Mouse (Mus musculus) right cerebral cortex, postnatal 4 days (tissue): ENCODE measurements around the gene Hdgfl3.

Experiments
- DNase-seq: peaks from one replicate; pipeline ENCODE4 v3.0.0-alpha.2; 2022

Gene Hdgfl3

DNA sequence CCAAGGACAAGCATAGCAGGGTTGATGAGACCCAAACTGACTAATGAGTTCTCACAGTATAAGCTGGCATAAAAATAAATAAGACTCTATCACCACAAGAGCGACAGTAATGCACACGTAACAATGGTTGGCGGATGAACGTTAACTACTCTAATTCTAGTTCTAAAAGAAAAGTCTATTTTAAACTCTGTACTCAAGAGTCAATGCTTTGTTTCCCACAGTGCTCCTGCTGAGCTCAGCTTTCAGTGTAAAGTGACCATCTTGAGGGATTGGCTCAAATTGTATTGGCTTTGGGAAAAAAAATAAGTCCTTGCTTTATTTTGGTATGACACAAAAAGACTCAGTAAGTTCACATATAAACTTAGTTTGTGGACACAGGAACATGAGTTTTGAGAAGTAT is 49.1 kb downstream of the Hdgfl3 start:
- DNase-seq: no peak

DNA sequence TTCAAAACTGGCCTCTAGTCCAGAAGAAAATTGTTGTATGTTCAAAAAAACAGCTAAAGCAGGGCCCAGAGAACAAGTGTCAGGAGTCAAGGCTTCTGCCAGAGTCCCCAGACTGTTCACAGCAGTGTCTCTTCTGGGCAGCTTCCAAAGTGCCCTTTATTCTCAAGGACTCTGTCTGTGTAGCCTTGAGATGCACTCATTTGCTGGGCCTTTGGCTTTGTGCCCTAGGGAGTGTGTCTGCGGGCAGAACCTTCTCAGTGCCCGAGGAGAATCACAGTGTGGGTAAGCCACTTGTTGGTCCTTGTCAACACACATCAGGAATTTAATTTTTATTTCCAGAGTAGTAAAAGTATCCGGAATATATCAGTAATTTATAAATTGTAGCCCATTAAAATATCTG is 52.7 kb downstream of the Hdgfl3 start:
- no peak for DNase-seq

DNA sequence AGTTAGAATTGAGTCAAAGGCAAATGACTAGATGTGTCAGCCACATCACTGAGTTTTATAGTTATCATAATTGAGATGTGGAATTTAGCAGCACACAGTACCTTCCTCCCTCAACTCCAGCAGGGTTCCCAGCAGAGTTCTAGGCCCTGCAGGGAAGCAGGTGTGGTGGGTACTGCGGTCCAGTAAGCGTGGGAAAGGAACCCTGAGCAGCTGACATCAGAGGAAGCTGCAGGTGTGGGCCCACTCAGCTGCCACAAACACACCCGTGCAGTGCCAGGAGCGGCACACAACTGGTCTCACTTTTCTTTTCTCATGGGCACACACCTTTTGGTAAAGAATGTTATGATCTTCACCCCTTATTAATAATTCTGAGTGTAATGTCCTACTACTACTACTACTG is 53.5 kb downstream of the Hdgfl3 start:
- no peak for DNase-seq

DNA sequence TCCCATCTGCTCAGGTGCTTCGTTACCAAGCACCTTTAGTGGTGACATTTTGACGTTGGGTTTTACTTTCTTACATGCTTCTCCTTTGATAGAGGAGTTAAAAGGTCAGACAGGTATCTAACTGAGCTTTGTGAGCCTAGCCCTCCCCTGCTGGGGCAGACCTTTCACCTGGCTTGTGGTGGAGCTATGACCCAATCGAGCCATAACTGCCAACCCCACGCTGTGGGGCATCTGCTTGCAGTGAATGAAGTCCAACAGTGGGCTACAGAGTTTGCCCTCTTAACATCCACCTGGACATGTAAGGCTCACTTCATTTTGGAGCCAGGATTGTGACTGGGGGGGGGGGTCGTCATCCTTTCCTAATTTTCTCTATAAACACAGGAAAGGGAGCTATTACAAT is 54.0 kb downstream of the Hdgfl3 start:
- no peak for DNase-seq

DNA sequence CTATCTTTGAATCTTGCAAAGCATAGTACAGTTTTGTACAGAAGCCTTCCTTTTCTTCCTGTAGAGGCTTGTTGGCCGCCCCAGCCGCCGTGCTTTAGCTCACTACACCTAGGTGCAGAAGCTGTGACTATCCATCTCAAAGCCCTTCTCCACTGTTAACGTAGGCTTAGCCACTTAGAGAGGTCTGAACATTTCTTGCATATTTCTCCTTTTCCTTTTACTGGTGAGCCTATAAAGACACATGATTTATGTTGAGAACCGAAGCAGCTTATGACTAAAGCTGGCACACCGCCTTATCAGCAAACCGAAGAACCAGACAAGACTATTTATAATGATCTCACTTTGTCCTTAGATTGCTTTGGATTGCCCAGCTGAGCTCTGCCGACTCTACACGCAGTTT is 58.9 kb downstream of the Hdgfl3 start:
- DNase-seq: no peak

DNA sequence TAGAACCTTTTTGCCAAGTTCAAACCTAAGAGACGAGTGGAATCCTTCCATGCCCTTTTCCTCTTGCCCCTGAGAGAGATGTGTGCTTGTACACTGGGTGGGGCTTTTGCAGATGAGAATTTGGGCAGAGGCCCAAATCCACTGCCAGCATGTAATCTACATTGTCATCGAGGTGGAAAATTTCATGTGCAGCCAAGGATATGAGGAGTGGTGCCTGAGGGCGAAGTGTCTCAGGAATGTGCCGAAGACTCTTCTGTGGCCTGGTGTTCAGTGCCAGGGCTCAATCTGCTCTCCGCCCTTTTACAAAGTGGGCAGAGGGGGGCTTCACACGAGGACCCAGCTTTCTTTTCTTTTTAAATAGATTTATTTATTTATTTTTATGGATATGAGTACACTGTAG is 59.6 kb downstream of the Hdgfl3 start:
- DNase-seq: no peak

DNA sequence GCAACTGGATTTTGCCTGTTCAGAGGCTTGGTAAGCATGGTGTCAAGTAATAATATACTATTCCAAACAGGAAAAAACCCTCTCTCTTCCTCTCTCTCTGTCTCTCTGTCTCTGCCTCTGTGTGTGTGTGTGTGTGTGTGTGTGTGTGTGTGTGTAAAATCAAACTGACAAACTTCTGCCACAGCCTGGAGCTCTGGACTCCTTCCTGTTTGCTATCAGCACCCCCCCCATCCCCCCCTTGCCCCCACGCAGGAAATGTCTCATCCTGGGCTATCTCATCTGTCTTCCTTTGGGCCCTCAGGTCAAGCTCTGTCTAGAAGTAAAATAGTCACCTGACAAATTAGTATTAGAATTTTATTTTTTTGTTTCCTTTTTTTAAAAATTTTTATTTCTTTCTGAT is 60.5 kb downstream of the Hdgfl3 start:
- DNase-seq: no peak

DNA sequence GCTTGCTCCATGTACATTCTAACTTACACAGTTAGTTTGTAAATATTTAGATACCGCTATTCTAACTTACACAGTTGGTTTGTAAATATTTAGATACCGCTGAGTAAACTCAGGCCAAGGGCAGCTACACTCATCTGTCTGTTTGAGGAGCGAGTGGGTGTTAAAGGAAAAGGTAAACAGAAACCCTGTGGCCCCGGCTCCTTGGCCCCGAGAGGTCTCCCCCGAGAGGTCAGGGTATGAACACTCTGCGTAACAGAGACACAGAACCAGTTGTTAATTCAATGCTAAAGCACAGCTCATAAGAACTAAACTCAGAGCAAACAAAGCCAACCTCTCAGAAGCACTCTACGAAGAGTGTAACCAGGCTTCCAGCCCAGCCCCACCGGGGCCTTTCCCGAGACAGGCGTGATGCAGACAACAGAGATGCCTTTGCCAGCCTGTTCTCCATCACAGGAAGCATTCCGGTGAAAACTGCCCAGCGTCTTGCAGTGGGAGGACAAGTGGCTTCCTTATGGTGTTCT is 61.7 kb downstream of the Hdgfl3 start:
- no peak for DNase-seq

DNA sequence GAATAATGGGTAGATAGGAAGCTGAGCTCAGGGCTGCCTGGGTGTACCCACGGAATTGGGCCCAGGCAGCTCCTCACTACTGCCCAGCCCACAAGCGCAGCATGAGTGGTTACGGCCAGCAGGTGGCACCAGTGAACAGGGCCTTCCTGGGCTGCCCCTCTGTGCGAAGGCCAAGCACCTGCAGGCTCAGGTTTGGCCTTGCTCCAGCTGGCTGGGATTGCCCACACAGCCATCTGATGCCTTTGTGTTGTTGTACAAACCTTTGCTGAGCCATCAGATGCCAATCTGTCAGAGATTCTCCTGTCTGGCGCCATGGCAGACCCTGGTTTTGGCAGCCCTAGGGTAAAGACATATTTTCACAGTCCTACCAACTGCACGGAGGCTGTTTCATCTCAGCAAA is 66.1 kb downstream of the Hdgfl3 start:
- peak; percentile 74 for DNase-seq

DNA sequence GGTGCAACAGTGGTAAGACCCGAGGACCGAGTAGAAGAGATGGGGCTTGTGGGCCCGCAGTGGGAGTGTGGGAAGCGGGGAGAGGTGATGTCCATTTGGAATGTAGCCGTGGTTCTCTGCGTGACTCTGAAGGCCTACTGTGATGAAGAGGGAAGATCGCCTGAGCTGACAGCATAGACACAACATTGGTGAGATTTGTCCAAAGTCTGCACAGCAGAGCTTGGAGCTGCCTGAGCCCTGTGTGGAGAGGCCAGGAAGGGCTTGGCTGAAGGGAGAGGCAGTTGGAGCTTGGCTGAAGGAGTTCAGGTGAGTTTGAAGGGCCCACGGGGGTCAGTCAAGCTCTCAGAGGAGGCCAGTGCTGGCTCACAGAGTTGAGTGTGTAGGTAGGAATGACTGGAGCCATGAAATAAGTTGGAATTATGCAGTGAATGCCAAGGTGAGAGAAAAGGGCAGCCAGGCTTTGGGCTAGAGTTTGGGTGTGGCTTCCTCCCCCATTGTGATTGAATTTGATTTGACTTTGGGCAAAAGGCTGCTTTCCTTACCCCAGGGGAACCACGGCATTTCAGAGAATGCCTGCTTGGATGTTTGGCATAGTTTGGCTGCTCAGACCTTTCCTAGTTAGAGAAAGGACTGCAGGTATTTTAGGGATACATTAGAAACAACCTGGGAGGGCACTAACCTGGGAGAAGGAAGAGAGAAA is 66.9 kb downstream of the Hdgfl3 start:
- DNase-seq: no peak

DNA sequence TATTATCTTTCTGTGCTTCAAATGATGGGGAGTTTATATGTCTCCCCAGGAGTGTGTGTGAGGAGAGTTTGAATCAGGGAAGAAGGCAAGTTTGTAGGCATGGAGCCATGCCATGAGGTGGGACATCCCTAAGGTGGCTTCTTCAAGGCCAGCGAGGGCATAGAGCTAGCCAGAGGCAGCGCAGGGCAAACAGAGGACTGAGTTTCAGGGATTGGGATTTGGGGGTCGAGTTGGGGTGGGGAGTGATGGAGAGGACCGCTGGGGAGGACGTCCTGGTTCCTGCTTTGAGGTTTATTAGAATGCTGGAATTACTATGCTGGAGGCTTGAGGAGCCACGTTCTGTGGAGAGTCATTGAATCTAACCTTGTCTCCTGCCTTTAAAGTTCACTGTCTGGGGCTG is 68.3 kb downstream of the Hdgfl3 start:
- no peak for DNase-seq

DNA sequence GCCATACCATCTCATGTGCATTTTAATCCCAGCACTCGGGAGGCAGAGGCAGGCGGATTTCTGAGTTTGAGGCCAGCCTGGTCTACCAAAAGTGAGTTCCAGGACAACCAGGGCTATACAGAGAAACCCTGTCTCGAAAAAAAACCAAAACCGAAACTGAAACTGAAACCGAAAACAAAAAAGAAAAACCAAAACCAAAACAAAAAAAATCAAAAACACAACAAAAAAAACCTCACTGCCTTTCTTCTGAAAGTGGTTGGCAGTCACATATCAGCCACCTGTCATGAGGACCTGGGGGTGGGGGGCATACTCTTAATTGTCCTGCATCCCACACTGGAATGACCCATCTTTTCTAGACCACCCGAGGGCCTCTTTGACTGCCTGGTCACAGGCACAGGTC is 69.7 kb downstream of the Hdgfl3 start:
- no peak for DNase-seq

DNA sequence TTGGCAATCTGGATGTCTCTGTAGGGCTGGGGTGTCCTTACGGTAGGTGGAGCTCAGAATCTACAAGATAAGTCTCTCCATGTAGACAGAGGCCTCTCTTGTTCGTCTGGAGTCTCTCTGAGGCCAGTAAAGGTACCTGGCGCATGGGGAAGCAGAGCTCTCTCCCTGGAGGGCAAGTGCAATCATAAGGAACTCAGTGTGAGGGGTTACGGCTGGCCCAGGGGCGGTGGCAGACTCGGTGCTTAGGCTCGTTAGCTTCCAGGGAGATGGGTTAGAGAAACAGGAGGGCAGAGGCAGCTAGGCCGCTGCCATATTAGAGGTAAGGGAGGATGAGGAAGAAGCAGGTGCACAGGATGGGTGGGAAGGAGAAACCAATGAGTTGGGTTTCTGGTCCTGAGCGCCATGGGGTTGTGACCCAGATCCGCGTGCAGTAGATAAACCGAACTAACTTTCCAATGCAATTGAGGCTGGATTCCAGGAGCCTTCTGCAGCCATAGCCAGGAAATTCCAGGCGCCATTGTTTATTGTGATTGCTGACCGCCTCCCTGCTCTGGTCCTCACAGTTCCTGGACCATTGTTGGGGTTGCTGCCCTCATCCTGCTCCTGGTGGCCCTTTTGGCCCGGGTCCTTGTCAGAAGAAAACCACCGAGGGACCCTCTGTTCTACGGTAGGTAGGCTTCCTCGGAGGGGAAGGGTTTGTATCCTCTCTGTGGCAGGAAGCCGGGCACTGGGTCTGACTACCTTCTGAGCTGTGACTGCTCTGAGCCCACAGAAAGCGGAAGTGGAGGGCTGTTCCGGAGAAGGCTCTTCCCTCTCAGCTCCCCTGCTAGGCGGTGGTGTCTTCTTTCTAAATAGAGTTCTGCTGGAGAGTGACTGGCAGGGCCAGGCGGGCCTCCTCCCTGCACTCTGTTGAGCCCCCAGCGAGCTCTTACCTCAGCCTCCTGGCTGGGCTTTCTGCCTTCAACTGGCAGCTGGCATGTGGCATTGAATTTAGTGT is 71.4 kb downstream of the Hdgfl3 start:
- DNase-seq: no peak

DNA sequence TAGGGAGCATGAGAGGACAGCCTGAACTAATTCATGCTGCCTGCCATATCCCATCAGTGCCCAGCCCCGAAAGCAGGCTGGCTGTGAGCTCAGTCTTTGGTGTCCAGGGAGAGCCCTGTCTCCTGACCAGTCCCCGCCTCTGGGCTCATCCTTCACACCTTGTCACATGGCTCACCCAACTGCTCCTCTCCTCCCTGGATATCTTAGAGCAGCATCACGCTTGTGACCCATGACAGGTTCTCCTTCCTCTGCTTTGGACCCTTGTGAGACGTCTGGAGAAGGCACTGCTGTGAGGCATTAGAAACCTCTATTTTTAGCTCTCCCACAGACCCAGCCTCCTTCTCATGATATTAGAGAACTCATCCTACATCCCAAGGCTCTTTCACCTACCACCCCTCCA is 72.4 kb downstream of the Hdgfl3 start:
- DNase-seq: no peak

DNA sequence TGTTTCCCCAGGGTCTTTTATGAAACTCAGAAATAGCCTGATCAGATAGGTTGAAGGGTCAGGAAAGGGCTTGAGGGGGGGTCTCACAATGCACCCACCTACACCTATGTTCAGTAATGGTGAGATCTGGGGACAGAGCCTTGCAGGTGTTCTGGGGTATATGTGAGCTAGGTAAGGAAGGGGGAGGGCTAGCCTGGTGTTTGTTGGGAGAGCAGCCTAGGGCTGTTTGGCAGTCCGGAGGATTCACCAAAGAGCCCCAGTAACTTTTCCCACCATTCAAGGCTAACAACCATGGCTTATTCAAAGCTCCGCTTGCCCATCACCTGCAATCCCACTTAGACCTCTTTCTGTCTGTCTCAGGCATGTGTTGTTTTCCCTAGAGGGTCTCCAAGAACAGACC is 72.8 kb downstream of the Hdgfl3 start:
- DNase-seq: no peak

DNA sequence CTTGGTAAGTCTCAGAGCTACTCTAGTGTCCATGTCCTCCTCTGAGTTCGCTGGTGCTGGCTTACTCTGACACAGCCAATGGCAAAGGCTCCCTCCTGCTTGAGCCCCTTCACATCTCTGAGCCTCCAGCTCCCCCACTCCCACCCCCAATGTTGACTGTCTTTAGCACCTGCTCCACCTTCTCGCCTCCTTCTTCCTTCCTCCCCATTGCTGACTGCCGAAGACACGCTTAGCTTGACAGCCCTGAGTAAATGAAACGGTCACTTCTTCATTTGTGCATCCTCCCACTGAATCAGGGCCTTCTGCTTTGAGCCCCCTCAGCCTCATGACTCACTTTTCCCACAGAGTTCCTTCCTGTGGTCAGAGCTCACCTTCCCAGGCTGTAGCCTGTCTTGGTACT is 73.3 kb downstream of the Hdgfl3 start:
- DNase-seq: no peak

DNA sequence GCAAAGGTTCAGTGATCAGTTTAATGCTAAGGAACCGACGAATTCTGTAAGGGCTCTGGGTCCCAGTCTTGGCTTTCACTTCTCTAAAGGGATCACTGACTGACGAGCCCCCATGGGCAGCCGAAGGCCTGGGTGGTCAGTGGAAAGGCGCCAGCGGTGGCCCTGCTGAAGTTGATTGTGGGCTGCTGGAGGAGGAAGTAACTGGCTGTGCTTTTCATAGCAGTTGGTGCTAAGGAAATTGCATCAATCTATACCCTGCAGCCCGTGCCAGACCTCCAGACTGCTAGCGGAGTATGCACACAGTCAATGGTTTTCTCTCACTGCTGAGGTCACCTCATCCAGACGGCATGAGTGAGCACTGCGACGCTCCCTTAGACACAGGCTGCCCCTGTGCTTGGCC is 74.2 kb downstream of the Hdgfl3 start:
- DNase-seq: no peak

DNA sequence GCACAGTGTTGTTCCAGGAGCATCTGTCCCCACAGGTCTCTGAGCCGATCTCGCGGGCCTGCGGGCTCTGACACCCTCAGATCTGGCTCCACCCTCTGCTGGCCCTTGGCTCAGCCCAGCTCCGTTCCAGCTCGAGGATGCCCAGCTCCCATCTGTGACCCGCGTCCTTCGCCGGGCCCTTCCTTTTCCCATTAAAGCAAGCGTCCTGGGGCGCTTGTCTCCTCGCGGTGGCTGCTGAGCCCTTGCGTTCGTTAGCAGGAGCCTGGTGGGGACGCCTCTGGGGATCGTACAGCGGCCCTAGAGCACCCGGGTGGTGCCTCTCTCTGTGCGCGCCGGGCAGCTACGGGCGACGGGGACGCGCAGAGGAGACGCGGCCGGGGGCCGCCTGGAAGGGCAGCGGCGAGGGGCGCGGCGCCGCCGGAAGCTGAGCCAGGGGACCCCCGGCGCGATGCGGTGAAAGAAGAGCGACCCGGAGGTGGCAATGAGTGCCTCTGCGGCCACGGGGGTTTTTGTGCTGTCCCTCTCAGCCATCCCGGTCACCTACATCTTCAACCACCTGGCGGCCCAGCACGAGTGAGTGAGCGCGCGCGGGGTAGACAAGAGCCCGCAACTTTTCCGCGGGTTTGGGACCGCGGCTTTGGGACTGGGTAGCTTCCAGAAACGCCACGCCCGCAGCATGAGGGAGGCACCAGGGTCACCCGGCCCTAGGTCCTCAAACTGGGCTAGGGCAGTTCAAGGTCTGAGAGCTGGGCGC is 75.1 kb downstream of the Hdgfl3 start, which contains the start of gene Tm6sf1:
TSS of gene Tm6sf1 (plus strand) at position 34 of the 754 bp plus-strand sequence.
- DNase-seq: peak; percentile 45

DNA sequence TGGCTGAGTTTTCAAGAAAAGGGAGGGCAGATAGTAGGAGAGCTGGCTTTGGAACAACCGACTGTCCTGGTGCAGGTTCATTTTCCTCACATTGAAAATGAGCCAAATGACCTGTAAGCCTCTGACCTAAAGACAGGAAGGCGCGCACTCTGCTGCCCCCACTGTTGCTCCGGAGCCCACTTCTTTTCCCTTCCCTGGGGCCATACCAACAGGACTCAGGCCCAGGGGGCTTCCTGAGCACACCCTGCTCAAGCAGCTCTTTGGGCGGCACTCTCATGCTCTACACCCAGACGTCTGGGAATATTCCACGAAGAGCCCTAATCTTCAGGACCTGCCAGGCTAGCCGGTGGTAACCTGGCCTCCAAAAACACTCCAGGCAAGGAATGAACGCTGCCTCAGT is 76.0 kb downstream of the Hdgfl3 start:
- no peak for DNase-seq

DNA sequence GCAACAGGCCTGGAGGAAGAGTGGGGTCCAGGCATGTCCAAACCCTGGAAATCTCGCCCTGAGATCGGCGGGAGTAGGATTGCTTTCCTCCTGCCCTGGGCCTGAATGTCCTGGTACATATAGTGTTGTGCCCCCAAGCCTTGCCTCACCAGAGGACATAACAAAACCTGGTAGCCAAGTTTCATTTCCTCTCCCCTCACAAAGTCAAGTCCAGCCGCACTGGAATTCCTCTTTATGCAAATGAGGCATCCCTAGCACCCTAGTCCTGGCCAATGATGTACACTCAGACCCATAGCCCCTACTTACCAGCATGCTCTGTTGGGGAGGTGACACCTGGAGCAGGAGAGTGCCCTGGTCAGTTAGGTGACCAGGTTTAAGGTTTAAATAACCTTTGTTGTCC is 78.1 kb downstream of the Hdgfl3 start:
- DNase-seq: no peak

DNA sequence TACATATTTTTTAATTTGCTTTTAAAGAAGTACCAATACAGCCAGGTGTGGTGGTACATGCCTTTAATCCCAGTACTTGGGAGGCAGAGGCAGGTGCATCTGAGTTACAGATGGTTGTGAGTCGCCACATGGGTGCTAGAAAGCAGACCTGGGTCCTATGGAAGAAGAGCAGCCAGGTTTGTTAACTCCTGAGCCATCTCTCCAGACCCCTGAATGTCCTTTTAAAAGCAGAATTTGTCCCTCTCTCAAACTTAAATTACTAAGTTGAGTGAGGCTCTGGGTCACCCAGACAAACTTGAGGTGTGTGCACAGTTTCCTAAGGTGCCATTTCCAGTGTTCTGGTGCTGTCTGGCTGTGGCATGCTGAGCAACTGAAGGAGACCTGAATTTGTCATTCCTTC is 78.6 kb downstream of the Hdgfl3 start, which contains the start of gene Gm10160:
TSS of gene Gm10160 (minus strand) at position 101 of the 400 bp plus-strand sequence.
- no peak for DNase-seq

DNA sequence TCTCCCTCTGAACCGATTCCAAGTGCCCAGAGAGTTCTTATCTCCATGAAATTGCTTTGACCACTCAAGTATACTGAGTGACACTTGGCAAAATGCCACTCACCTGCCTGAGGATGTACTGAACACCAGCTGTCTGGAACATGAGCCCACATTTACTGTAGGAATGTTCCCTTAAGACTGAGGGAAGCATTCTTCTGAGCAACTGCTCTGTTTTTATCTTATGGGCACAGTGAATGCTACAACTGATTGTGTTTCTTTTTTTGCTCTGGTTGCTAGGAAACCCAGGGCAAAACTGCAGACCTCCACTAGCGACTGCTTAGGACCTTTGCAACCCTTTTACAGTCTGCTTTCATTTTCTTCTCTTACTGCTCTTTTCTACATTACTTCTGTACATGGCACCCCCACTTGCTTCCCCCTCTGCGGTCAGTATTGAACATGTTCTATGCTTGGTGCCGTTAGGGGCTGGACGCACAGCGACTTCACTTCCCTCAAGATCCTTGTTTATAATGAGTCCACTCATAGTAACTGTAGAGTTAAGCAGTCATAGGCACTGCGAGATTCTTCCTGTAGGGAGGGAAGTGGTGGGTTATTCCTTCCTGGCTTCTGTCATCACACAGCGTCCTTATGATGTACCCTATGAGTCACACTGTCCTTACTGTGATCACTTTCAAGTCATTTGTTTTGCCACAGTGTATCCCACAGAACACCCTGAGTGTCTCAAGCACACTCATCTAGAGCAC is 79.5 kb downstream of the Hdgfl3 start:
- no peak for DNase-seq
